Mouse (Mus musculus): ENCODE measurements at regions not wholly inside any gene's neighbourhood (a gene's known extent, or its start where the extent isn't known, plus 50 kb on each side); places are given as distances from the start of the nearest gene placed in this dataset.

DNA sequence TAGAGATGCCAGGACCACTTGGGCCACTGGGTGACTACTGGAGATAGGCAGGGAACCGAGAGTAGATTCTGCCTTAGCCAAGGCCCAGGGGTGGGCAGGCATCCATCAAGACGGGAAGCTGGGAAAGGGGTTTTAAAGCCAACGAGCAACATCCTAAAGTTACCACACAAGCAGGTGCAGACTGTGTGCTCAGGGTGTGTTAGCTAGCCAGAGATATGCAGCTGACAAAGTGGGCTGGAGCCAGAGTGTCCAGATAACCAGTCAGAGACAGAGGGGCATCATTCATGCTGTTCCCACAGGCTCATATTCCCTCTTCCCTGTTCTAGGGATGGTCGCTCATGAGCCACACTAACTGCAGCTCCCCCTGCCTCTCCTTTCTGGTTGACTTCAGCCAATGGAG is 104.2 kb downstream of the Vegfa start:
- no peak for DNase-seq

GRCm38 (mm10) chr17:45925845-45926244 is 106.3 kb downstream of the Vegfa start:
- DNase-seq, result no peak

DNA sequence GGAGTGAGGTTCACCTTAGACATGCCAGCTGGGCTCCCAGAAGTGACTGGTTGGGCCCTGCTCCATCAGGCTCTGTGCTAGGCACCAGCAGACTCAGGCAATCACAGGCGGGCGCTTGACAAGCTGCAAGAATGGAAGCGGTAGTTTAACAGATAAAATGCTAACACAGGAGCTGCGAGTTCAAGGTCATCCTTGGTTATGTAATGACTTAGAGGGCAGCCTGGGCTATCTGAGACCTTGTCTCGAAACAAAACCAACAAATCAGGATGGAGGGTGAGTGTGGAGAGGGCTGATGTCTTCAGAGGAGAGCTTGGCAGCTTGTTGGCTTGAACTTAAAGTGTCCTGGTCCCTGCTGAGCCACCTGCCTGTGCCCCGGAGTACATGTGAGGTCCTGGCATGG is 107.6 kb downstream of the Vegfa start:
- DNase-seq, result no peak

DNA sequence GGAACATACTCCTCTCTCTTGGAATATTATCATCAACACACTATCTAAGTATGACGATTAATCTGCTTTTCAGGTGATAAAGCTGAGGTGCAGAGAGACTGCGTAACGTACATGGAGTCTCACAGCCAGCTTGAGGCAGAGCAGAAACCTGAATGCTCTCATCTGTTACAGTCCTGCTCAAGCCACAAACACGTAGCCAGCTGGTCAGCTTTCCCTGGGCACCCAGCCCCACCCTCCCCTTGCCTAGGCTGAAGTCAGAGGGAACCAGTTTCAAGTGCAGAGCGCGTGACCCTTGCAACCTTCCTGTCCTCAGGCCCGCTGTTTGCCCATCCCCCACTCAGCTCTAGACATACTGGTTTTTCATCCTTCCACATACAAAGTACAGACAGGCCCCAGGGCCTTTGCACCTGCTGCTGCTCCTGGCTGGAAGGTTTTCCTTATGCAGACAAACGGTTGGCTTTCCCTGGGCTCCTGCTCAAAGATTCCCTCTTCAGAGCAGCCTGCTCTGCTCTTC is 108.9 kb downstream of the Vegfa start:
- DNase-seq, result no peak

DNA sequence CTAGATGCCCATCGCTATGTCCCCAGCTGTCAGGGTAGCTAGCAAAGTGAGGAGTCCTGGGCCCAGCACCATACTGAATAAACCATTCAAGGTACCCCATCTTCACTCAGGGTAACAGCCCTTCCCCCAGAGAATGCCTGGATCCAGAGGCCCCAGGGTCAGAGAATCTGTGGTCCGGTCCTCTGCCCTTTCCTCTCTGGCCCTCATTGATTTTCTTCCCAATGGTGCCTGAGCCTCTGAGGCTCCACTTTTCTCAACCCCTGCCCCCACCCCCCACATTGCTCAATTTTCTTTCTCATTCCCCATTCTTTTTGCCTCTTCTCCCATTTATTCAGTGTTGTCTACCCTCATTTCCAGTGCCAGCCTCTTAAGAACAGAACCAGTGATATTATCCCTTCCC is 114.5 kb downstream of the Vegfa start:
- no peak for DNase-seq

GRCm38 (mm10) chr17:45916937-45917336 is 115.2 kb downstream of the Vegfa start:
- DNase-seq, result no peak

DNA sequence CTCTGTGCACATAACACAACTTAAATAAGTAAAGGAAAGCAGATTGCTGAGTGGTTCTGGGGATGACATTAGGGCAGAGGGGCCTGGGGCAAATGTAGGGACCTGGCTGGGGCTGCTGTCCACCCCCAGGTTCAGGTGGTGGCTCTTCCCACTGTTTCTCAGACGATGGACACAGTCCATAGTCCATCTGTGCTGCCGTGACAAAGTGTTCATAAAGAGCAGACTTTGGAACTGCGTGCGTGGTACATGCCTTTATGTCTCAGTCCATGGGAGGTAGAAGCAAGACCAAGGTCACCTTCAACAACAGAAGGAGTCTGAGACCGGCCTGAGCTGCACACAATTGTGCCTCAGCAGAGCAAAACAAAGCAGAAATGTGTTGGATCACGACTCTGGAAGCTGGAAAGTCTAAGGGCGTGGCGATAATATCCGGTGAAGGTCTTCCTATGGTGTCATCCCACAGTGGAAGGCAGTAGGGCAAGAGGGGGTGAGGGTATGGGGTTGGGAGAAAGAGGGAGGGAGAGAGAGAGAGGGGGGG is 117.4 kb downstream of the Vegfa start:
- DNase-seq, result no peak

- DNase-seq, result no peak
These were observed 117.9 kb downstream of the Vegfa start for GRCm38 (mm10) chr17:45914237-45914636.

DNA sequence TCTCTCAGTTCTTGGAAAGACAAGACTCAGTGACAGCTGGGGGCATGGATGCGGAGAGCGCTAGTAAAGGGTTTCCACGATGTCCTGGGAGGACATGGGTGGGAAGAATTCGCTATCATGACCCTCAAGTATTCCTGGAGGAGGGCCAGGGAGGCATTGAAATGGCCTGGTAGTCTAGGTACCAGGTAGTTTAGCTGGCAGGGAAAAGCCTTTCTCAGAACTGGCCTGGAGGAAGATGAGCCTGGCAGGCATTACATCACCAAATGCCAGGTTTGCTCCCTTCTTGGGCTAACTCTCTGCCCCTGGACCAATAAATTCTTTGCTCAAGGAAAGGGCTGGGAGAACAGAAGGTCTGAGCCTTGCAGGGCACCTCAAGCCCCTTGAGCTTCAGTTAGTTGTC is 118.5 kb downstream of the Vegfa start:
- no peak for DNase-seq

GRCm38 (mm10) chr17:45912165-45912564 is 120.0 kb downstream of the Vegfa start:
- DNase-seq, result no peak

GRCm38 (mm10) chr17:45911201-45911731 is 120.9 kb downstream of the Vegfa start:
- no peak for DNase-seq

- no peak for DNase-seq
These were observed 121.9 kb downstream of the Vegfa start for GRCm38 (mm10) chr17:45910245-45910644.

- peak; percentile 34 for DNase-seq
These were observed 124.6 kb downstream of the Vegfa start for GRCm38 (mm10) chr17:45907587-45907986.

DNA sequence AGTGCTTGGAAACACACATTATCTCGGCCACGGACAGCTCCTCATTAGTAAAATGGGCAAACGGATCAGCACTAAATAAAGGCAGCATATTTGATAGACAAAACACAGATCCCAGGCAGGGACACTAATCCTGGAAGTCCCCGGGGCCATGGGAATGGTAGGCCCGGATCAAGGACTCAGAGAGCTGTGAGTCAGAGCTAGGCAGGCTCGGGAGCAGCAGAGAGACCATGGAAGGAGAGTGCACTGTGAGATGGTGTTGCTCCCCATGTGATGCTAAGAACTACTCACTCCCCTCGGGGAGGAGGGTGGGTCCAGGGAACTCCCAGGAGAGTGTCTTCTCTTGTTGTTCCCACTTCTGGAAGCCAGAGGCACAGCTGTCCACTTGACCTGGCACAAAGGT is 126.6 kb downstream of the Vegfa start:
- no peak for DNase-seq

DNA sequence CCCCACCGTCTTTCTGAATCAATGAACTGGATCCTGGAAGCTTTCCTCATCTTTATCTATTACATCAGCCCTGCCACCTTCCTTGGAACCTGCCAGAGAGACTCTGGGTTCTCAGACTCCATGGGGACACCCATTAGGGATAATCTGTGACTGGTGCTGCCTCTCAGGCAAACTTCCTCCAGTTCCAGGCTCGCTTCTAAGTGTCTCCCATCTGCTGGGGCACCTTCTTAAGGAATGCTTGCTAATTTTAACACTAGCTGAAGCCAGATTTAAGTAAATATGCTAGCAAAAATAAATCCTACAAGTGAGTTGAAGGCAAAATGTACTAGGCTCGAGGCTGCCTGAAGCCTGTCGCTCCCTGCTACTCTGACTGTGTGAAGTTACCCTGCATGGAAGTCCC is 127.9 kb downstream of the Vegfa start:
- DNase-seq, result no peak

DNA sequence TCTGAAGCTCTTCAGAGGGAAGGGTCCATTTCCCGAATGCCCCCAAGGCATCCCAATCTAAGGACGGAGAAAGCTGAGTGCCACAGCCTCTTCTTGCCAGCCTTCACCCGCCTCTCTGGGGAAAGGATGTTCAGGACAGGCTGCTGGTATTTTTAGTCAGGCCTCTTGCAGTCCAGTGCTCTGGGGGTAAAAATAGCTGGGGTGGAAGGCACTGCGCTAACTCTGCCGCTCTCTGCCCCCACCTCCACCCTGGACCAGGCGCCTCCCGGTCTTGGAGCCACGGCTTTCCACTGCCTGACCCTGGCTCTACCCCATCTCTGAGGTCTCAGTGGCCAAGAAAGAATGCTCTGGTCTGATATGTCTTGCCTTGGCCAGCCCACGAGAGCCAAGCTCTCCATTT is 128.9 kb downstream of the Vegfa start:
- no peak for DNase-seq

- no peak for DNase-seq
These were observed 129.5 kb downstream of the Vegfa start for GRCm38 (mm10) chr17:45902668-45903067.

DNA sequence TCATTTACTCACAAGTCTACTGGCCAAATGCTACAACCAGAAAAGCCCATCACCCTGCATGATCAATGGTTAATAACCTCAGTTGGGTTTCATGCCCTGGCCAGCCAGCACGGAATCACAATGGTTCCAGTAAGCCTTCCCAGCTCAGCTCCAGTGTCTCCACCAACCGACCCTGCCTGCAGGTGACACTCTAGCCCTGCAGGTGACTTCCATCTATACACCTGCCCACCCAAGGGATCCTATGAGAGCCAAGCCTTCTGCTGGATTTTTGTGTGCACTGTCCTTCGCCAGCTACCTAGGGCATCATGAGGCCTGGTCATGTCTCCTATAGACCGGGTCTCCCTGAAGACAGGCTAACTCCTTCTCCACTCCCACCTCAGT is 135.3 kb downstream of the Vegfa start:
- DNase-seq, result no peak

- peak; percentile 68 for DNase-seq
These were observed 135.8 kb downstream of the Vegfa start for GRCm38 (mm10) chr17:45896142-45896921.

DNA sequence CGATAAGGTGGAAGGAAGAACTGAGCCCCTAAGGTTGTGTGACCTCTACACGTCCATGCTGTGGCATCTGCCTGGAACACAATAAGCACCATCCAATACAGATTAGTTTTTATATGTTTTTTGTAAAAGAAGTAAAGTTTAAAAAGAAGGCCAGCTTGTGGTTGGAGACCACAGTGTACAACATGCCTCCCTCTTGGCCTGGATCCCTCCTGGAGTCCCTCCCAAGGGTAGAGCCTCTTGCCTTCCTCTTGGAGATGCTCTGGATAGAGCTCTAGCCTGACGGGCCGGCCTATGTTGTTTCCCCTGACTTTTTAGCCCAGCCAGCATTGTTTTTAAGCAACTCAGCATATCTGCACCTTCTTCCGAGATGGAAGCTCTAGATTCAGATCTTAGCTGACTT is 138.0 kb downstream of the Vegfa start:
- no peak for DNase-seq

- no peak for DNase-seq
These were observed 138.5 kb downstream of the Vegfa start for GRCm38 (mm10) chr17:45893698-45894097.

DNA sequence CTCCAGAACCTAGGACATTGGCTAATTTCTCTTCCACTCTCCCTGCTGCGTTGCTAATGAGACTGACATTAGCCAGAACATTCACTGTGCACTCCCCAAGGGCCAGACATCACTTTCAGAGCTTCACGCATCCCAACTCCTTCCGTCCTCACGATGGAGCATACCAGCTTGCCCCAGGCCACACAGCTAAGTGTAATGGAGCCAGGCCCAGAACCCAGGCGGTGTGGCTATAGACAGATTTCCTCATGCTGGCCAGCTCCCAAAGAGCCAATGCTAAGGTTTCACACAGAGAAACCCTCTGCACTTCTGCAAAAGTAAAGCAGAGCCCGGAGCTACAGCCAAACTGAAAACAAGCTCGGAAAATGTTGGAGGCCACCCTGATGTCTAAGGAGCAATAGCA is 139.1 kb downstream of the Vegfa start:
- no peak for DNase-seq

DNA sequence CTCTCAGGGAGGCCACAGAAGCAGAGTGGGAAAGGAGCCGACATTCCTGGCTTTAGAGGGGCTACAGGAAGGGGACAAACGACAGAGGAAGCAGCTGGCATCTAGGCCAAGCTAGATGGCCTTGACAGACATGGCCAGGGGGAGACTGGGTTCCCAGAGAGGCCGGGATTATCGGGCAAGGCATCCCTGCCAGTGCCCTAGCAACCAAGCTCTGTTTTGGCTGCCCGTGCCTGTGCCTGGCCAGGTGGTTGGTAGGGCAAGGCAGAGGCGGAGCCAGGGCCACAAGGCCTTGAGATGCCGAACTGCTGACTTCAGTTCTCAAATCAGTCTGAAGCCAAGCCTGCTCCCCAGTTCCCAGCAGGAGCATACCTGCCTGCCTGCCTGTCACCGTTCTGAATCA is 142.7 kb downstream of the Vegfa start:
- DNase-seq, result peak; percentile 65

- DNase-seq, result no peak
These were observed 143.1 kb downstream of the Vegfa start for GRCm38 (mm10) chr17:45889051-45889450.

Data from retina, postnatal 1 day (tissue).